ENCODE assay signal across 28 mouse cellular contexts in genomic region chr13:17727922-17728321, GRCm38 (mm10). TPM values are rescaled to one million over a fixed set of nuclear protein-coding genes. Genes with fewer than 3 reads are reported as not detected.
"Had no signal": no experiment of that assay in that cellular context is flagged by ENCODE, and none has a peak within 500 bp of the region (broad histone marks: within the 10 kb centered on the region; RNA-seq: fewer than 3 reads in every experiment).

No protein-coding gene starts in this region.

- H3K9me3 ChIP-seq: embryonic facial prominence, embryonic 10.5 days; embryonic facial prominence, embryonic 12.5 days; embryonic facial prominence, embryonic 13.5 days; embryonic facial prominence, embryonic 15.5 days; forebrain, embryonic 12.5 days; forebrain, embryonic 13.5 days; forebrain, embryonic 15.5 days; heart, embryonic 10.5 days had no signal

- DNase-seq: cerebellum, adult 8-10 months; cerebellum, adult 9-10 months; cerebellum, adult 9-11 months; cerebellum, postnatal 10 days; cerebellum, postnatal 14 days; cerebellum, postnatal 25 days; cerebellum, postnatal 36 days; embryo, embryonic 11 days; forebrain, postnatal 0 days; gastrocnemius, adult 2 months; gastrocnemius, postnatal 10 days; gastrocnemius, postnatal 14 days; gastrocnemius, postnatal 25 days; gastrocnemius, postnatal 36 days; heart, adult 11 months; heart, adult 18-20 months; heart, adult 2 months had no signal

- H3K4me1 ChIP-seq: embryonic facial prominence, embryonic 10.5 days; embryonic facial prominence, embryonic 12.5 days; embryonic facial prominence, embryonic 13.5 days; embryonic facial prominence, embryonic 15.5 days; forebrain, embryonic 12.5 days; forebrain, embryonic 13.5 days; forebrain, embryonic 15.5 days; heart, embryonic 10.5 days had no signal

- H3K27me3 ChIP-seq: embryonic facial prominence, embryonic 12.5 days; embryonic facial prominence, embryonic 13.5 days; embryonic facial prominence, embryonic 15.5 days; forebrain, embryonic 12.5 days; forebrain, embryonic 13.5 days; forebrain, embryonic 15.5 days had no signal

- H3K27ac ChIP-seq: embryonic facial prominence, embryonic 10.5 days; embryonic facial prominence, embryonic 12.5 days; embryonic facial prominence, embryonic 13.5 days; embryonic facial prominence, embryonic 15.5 days; forebrain, embryonic 12.5 days; forebrain, embryonic 13.5 days; forebrain, embryonic 15.5 days; gastrocnemius, adult 2 months; heart, adult 2 months; heart, embryonic 10.5 days had no signal

- ATAC-seq: forebrain, embryonic 13.5 days; forebrain, embryonic 14.5 days; forebrain, embryonic 15.5 days; forebrain, embryonic 16.5 days; forebrain, postnatal 0 days had no signal

- H3K4me3 ChIP-seq: embryonic facial prominence, embryonic 10.5 days; embryonic facial prominence, embryonic 12.5 days; embryonic facial prominence, embryonic 13.5 days; embryonic facial prominence, embryonic 15.5 days; erythroblast, embryonic 14.5 days; forebrain, embryonic 12.5 days; forebrain, embryonic 13.5 days; forebrain, embryonic 15.5 days; gastrocnemius, adult 2 months; heart, adult 2 months; heart, embryonic 10.5 days had no signal

RNA-seq across cellular contexts. Expression of gene Sugct, which starts 32.6 kb away (rescaled TPM):
- polyA plus RNA-seq: erythroblast, embryonic 14.5 days had no signal
